Mouse (Mus musculus): ENCODE measurements around the gene 2010109A12Rik. TPM values are rescaled to one million over a fixed set of nuclear protein-coding genes. Genes with fewer than 3 reads are reported as not detected.
A peak's percentile ranks its signal among the peaks of the same experiment; 100 is the strongest.

The 2010109A12Rik gene
- 0.46 and 1.1 TPM in 2 replicates for total RNA-seq (2014; rRNA removed)
- polyA plus RNA-seq (2015; fragmentation: Nextera tagmentation; extraction: Ambion mirVana): 0.80 and 1.4 TPM in 2 replicates

DNA sequence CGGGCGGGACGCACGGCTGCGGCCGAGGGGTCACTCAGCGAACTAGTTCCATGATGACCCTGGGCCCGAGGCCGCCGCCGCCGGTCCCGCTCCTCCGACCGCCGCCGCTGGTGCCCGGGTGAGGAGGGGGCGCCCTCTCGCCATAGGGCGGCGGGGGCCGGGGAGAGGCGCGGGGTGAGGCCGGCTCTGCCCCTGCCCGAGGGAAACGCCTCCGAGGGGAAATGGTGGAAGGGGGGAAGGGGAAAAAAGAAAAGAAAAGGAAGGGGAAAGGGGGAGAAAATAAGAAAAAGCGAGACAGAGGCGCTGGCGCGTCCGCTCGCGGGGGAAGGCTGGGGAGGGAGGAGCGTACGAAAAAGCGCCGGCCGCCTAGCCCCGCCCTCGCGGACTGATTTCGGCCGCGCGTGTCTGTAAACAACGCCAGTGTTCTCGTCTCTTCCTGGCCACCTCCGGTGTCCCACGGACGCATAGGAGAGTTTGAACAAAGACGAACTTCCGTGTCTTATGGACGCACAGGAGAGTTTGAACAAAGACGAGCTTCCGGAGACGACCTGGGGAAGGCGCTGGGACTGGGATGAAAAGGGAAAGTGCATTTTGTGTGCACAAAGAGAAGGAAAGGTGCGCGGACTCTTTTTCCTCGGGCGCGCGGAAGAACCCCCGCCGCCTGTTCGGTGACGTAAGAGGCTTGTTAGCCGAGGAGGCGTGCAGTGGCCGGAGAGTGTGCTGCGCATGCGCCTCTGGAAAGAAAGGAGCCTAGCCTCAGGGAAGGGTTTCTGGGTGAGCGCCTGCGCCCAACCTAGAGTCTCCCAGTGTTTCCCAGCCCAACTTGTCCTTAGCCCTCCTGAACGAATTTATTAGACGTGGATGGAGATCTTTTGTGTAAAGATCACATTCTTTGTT is at the start of gene 2010109A12Rik, which contains the start of gene Ccni:
2010109A12Rik (plus strand) TSS at position 410 of the 897 bp plus-strand sequence.
Ccni (minus strand) TSS at position 387 of the 897 bp plus-strand sequence.
- Histone ChIP-seq H3K9me3 (ENCODE audit: low read length) (no peaks in the 10 kb centered on the region), H3K9ac (peak within 1 kb of the TSS; percentile 85), H3K4me1 (ENCODE audit: insufficient read depth) (peaks cover 14% of the 10 kb centered on the region; the same call in 1 of the 2 replicates), H3K4me2 (ENCODE audit: low read depth) (peak within 1 kb of the TSS; percentile 68), H3K27me3 (ENCODE audit: insufficient read depth, low read length) (no peaks in the 10 kb centered on the region), H3K36me3 (ENCODE audit: insufficient read depth) (peaks cover 4% of the 10 kb centered on the region; the same call in 1 of the 2 replicates), H3K27ac (ENCODE audit: low read depth, low read length) (peak within 1 kb of the TSS; percentile 91), H3K4me3 (ENCODE audit: low read depth, low read length) (peak within 1 kb of the TSS; percentile 86)
- peak; percentile 97 for ATAC-seq
- 0 out of 2 replicates have a peak, but pooled peaks have one; percentile 1 for TF ChIP-seq CTCF (IDR thresholded peaks at IDR 0.05; ENCODE audit: low read depth)
- 1% methylated on average over 75 of the region's 79 CpGs for WGBS
- peak; percentile 99 for DNase-seq

DNA sequence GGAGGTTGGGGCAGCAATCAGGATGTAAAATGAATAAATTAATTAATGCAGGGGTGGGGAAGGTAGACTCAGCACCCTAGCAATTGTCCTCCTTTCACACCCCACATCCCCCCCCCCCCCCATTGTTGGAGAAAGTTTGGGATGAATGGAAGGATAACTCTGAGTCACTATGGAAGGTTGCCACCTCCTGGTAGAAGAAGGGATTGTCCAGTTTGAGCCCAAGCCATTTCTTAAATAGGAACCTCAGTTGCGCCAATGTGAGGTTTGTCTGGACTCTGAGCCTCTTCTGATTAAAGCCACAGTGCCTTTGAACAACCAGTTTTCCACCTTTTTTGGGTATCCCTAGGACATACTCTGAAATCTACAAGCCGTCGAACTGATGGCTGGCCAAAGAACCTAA is 42.8 kb upstream of the 2010109A12Rik start:
- H3K9ac ChIP-seq: no peak overlapping the region

DNA sequence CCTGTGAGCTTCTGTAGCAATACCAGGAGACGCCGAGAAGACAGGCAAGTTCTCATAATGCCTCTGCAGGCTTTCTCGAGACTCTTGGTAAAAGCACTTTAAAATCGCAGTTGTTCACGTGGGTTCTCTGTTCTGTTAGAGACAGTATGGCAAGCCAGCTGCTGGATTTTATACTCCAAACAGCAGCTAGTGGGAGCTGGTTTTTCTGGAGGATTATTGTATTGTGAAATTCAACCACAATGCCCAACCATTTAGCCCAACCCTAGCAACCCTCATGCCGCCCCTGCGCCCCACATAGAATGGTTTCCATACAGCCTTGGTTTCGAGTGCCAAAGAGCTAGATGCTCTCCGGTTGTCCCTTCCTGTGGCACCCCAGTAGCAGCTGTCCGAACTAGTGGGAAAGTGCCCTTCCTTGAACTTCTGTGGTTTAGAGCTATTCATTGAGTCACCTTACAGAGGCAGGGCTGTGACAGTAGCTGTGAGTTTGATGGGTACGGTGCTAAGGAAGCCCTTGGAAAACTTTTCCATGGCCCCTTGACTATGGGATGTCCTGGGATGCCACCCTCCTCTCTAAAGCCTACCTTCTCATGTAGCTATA is 38.3 kb upstream of the 2010109A12Rik start:
- Histone ChIP-seq H3K36me3 (ENCODE audit: insufficient read depth) (peaks cover 64% of the 10 kb centered on the region), H3K4me2 (ENCODE audit: low read depth) (no peak overlapping the region), H3K27ac (ENCODE audit: low read depth, low read length) (no peak overlapping the region), H3K4me1 (ENCODE audit: insufficient read depth) (no peaks in the 10 kb centered on the region), H3K4me3 (ENCODE audit: low read depth, low read length) (no peak overlapping the region), H3K9ac (no peak overlapping the region), H3K27me3 (ENCODE audit: insufficient read depth, low read length) (no peaks in the 10 kb centered on the region), H3K9me3 (ENCODE audit: low read length) (no peaks in the 10 kb centered on the region)
- 84% methylated on average over 11 of the region's 11 CpGs for whole genome bisulfite sequencing
- TF ChIP-seq CTCF (IDR thresholded peaks at IDR 0.05; ENCODE audit: low read depth): no peak
- ATAC-seq (no peak), DNase-seq (no peak)

More for the DNA sequence above, 42.8 kb upstream of the 2010109A12Rik start:
- TF ChIP-seq CTCF (IDR thresholded peaks at IDR 0.05; ENCODE audit: low read depth): peak; percentile 80
- Histone ChIP-seq H3K27ac (ENCODE audit: low read depth, low read length) (no peak overlapping the region), H3K4me1 (ENCODE audit: insufficient read depth) (no peaks in the 10 kb centered on the region), H3K4me3 (ENCODE audit: low read depth, low read length) (no peak overlapping the region), H3K4me2 (ENCODE audit: low read depth) (no peak overlapping the region), H3K9me3 (ENCODE audit: low read length) (no peaks in the 10 kb centered on the region), H3K36me3 (ENCODE audit: insufficient read depth) (peaks cover 62% of the 10 kb centered on the region), H3K27me3 (ENCODE audit: insufficient read depth, low read length) (no peaks in the 10 kb centered on the region)
- 70% methylated on average over 3 of the region's 3 CpGs for WGBS
- DNase-seq: peak; percentile 73
- ATAC-seq: peak; percentile 18; the same call in 1 of the 2 replicates

DNA sequence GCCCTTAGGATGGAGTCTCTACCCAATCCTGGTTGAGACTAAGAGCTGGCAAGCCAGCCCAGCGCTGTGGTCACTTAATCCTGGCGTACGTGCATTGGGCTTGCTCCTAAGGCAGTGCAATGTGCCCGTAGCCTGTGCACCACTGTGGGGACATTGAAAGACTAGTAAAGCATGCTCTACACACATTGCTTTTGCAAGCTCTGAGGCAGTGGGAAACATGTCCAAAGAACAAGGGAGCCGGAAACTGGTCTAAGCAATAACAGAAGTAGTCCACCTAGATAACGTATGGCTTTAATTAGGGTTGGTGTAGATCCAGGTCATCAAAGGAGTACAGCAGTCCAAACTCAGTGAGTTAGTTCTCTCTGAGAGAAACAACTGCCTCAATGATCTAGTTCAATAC is 37.7 kb upstream of the 2010109A12Rik start:
- Histone ChIP-seq H3K27ac (ENCODE audit: low read depth, low read length) (no peak overlapping the region), H3K9me3 (ENCODE audit: low read length) (no peaks in the 10 kb centered on the region), H3K4me1 (ENCODE audit: insufficient read depth) (no peaks in the 10 kb centered on the region), H3K4me2 (ENCODE audit: low read depth) (no peak overlapping the region), H3K36me3 (ENCODE audit: insufficient read depth) (peaks cover 64% of the 10 kb centered on the region), H3K4me3 (ENCODE audit: low read depth, low read length) (no peak overlapping the region), H3K9ac (no peak overlapping the region), H3K27me3 (ENCODE audit: insufficient read depth, low read length) (no peaks in the 10 kb centered on the region)
- DNase-seq (no peak), ATAC-seq (no peak)
- no peak for TF ChIP-seq CTCF (IDR thresholded peaks at IDR 0.05; ENCODE audit: low read depth)
- WGBS: 75% methylated on average over 6 of the region's 6 CpGs

DNA sequence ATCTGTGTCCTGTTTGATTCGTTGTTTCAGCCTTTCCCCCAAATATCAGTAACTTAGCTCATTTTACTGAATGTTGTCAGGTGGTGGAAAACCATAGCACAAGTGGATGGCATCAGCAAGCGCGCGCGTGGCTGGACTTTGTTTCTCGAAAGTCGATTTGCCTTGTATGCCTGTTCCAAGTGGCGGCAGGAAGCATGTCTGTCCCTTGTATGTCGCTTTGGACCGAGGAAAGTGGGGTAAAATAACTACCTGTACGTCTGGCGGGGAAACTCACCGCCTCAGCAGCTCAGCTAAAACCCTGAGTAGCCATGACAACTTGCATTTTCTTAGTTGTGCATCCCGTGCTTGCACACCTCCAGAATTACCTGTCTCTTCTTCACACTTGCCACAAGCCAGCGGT is 34.9 kb upstream of the 2010109A12Rik start:
- Histone ChIP-seq H3K4me2 (ENCODE audit: low read depth) (no peak overlapping the region), H3K36me3 (ENCODE audit: insufficient read depth) (peaks cover 69% of the 10 kb centered on the region), H3K27me3 (ENCODE audit: insufficient read depth, low read length) (no peaks in the 10 kb centered on the region), H3K4me3 (ENCODE audit: low read depth, low read length) (no peak overlapping the region), H3K9me3 (ENCODE audit: low read length) (no peaks in the 10 kb centered on the region), H3K9ac (no peak overlapping the region), H3K27ac (ENCODE audit: low read depth, low read length) (no peak overlapping the region), H3K4me1 (ENCODE audit: insufficient read depth) (no peaks in the 10 kb centered on the region)
- ATAC-seq (no peak), DNase-seq (no peak)
- WGBS: 96% methylated on average over 15 of the region's 15 CpGs
- no peak for TF ChIP-seq CTCF (IDR thresholded peaks at IDR 0.05; ENCODE audit: low read depth)

DNA sequence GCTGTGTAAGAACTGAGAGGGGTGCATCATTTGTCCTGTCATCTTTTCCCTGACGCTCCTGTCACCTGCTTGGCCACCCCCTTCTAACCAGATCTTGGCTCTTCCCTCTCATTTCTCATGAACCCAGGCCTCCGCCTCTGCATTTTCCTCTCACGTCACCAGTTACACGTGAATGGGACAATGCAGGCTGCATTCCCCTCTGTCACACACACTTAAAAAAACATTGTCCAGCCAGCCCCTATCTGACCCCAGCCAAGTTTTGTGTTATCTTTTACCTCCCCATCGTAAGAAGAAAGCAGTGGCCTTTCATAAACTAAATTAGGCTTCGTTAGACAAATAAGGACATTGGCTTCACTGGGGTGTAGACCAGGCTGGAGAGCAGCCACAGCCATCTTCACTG is 33.8 kb upstream of the 2010109A12Rik start:
- no peak for ATAC-seq

More for the DNA sequence above, 33.8 kb upstream of the 2010109A12Rik start:
- H3K4me2 ChIP-seq (ENCODE audit: low read depth): no peak overlapping the region
- H3K4me1 ChIP-seq (ENCODE audit: insufficient read depth): no peaks in the 10 kb centered on the region
- no peak overlapping the region for H3K4me3 ChIP-seq (ENCODE audit: low read depth, low read length)
- H3K36me3 ChIP-seq (ENCODE audit: insufficient read depth): peaks cover 64% of the 10 kb centered on the region
- no peaks in the 10 kb centered on the region for H3K27me3 ChIP-seq (ENCODE audit: insufficient read depth, low read length)
- no peak overlapping the region for H3K27ac ChIP-seq (ENCODE audit: low read depth, low read length)
- H3K9me3 ChIP-seq (ENCODE audit: low read length): no peaks in the 10 kb centered on the region
- DNase-seq: no peak
- H3K9ac ChIP-seq: no peak overlapping the region
- TF ChIP-seq CTCF (IDR thresholded peaks at IDR 0.05; ENCODE audit: low read depth): no peak
- 73% methylated on average over 6 of the region's 6 CpGs for WGBS

Measured in forebrain, postnatal 0 days (tissue).